Mouse (Mus musculus): Measurements from ENCODE around the gene Msh6. TPM values are rescaled to one million over a fixed set of nuclear protein-coding genes. Genes with fewer than 3 reads are reported as not detected.
"Not testable (repeated sequence)": the region's sequence is repeated elsewhere in the genome, so short reads cannot be mapped to it uniquely, and the experiment has no call there.

Gene Msh6
- polyA plus RNA-seq, 1 experiment: 3.3 TPM

- no peak for DNase-seq
- H3K27ac ChIP-seq (ENCODE audit: insufficient read depth, low read depth, low read length): no peak overlapping the region
- no peak for TF ChIP-seq CTCF (conservative IDR thresholded peaks at IDR 0.05; ENCODE audit: insufficient read depth, insufficient read length, low read depth, low read length)
- TF ChIP-seq POLR2A (IDR thresholded peaks at IDR 0.05; ENCODE audit: low read depth, low read length): no peak
- H3K4me3 ChIP-seq (ENCODE audit: insufficient read depth, low read depth, low read length): no peak overlapping the region
- no peaks in the 10 kb centered on the region for H3K4me1 ChIP-seq (ENCODE audit: control insufficient read depth, insufficient read depth, low read length)
- peaks cover 16% of the 10 kb centered on the region for H3K36me3 ChIP-seq (ENCODE audit: control insufficient read depth, insufficient read depth, low read length)
- H3K27me3 ChIP-seq (replicated peaks; ENCODE audit: control insufficient read depth, insufficient read depth, low read length): no peaks in the 10 kb centered on the region; the same call in 1 of the 2 replicates
- WGBS: 70% methylated on average over 8 of the region's 8 CpGs
Measured at GRCm38 (mm10) chr17:88006956-88007355, 32.1 kb downstream of the Msh6 start.

- peaks cover 8% of the 10 kb centered on the region for H3K36me3 ChIP-seq (ENCODE audit: control insufficient read depth, insufficient read depth, low read length)
- TF ChIP-seq POLR2A (IDR thresholded peaks at IDR 0.05; ENCODE audit: low read depth, low read length) (no peak), CTCF (conservative IDR thresholded peaks at IDR 0.05; ENCODE audit: insufficient read depth, insufficient read length, low read depth, low read length) (no peak)
- H3K4me3 ChIP-seq (ENCODE audit: insufficient read depth, low read depth, low read length): no peak overlapping the region
- DNase-seq: no peak
- H3K4me1 ChIP-seq (ENCODE audit: control insufficient read depth, insufficient read depth, low read length): 0 out of 2 replicates have a peak, but pooled peaks cover 6% of the 10 kb centered on the region
- 40% methylated on average over 1 of the region's 1 CpGs for WGBS
- H3K27me3 ChIP-seq (replicated peaks; ENCODE audit: control insufficient read depth, insufficient read depth, low read length): no peaks in the 10 kb centered on the region
- H3K27ac ChIP-seq (ENCODE audit: insufficient read depth, low read depth, low read length): no peak overlapping the region
Measured at GRCm38 (mm10) chr17:88014456-88014855, 39.6 kb downstream of the Msh6 start.

- H3K4me1 ChIP-seq (ENCODE audit: control insufficient read depth, insufficient read depth, low read length); H3K4me3 ChIP-seq (ENCODE audit: insufficient read depth, low read depth, low read length); H3K36me3 ChIP-seq (ENCODE audit: control insufficient read depth, insufficient read depth, low read length); H3K27ac ChIP-seq (ENCODE audit: insufficient read depth, low read depth, low read length); H3K27me3 ChIP-seq (replicated peaks; ENCODE audit: control insufficient read depth, insufficient read depth, low read length); DNase-seq: not testable (repeated sequence)
- 89% methylated on average over 8 of the region's 8 CpGs for WGBS
Measured at GRCm38 (mm10) chr17:88016027-88016426, 41.2 kb downstream of the Msh6 start.

- no peak overlapping the region for H3K4me3 ChIP-seq (ENCODE audit: insufficient read depth, low read depth, low read length)
- H3K4me1 ChIP-seq (ENCODE audit: control insufficient read depth, insufficient read depth, low read length): peaks cover 11% of the 10 kb centered on the region; the same call in 1 of the 2 replicates
- 69% methylated on average over 1 of the region's 1 CpGs for WGBS
- TF ChIP-seq CTCF (conservative IDR thresholded peaks at IDR 0.05; ENCODE audit: insufficient read depth, insufficient read length, low read depth, low read length): no peak
- no peak for TF ChIP-seq POLR2A (IDR thresholded peaks at IDR 0.05; ENCODE audit: low read depth, low read length)
- no peaks in the 10 kb centered on the region for H3K27me3 ChIP-seq (replicated peaks; ENCODE audit: control insufficient read depth, insufficient read depth, low read length)
- no peak for DNase-seq
- H3K36me3 ChIP-seq (ENCODE audit: control insufficient read depth, insufficient read depth, low read length): no peaks in the 10 kb centered on the region
- no peak overlapping the region for H3K27ac ChIP-seq (ENCODE audit: insufficient read depth, low read depth, low read length)
Measured at GRCm38 (mm10) chr17:88023924-88024323, 49.1 kb downstream of the Msh6 start.

GRCm38 (mm10) chr17:88025227-88025626 lies 50.4 kb downstream of the Msh6 start:
- H3K4me3 ChIP-seq (ENCODE audit: insufficient read depth, low read depth, low read length): no peak overlapping the region
- no peaks in the 10 kb centered on the region for H3K27me3 ChIP-seq (replicated peaks; ENCODE audit: control insufficient read depth, insufficient read depth, low read length)
- no peak overlapping the region for H3K27ac ChIP-seq (ENCODE audit: insufficient read depth, low read depth, low read length)
- peak; percentile 70 for DNase-seq
- peaks cover 5% of the 10 kb centered on the region; the same call in 1 of the 2 replicates for H3K4me1 ChIP-seq (ENCODE audit: control insufficient read depth, insufficient read depth, low read length)
- 25% methylated on average over 4 of the region's 4 CpGs for WGBS
- H3K36me3 ChIP-seq (ENCODE audit: control insufficient read depth, insufficient read depth, low read length): no peaks in the 10 kb centered on the region
- TF ChIP-seq CTCF (conservative IDR thresholded peaks at IDR 0.05; ENCODE audit: insufficient read depth, insufficient read length, low read depth, low read length): 0 out of 2 replicates have a peak, but pooled peaks have one; percentile 8
- TF ChIP-seq POLR2A (IDR thresholded peaks at IDR 0.05; ENCODE audit: low read depth, low read length): no peak

- H3K27ac ChIP-seq (ENCODE audit: insufficient read depth, low read depth, low read length): no peak overlapping the region
Measured at GRCm38 (mm10) chr17:88029194-88029970, 54.5 kb downstream of the Msh6 start.

GRCm38 (mm10) chr17:88031755-88032154 lies 56.9 kb downstream of the Msh6 start:
- no peak for DNase-seq
- TF ChIP-seq CTCF (conservative IDR thresholded peaks at IDR 0.05; ENCODE audit: insufficient read depth, insufficient read length, low read depth, low read length) (no peak), POLR2A (IDR thresholded peaks at IDR 0.05; ENCODE audit: low read depth, low read length) (no peak)
- H3K36me3 ChIP-seq (ENCODE audit: control insufficient read depth, insufficient read depth, low read length): no peaks in the 10 kb centered on the region
- 0 out of 2 replicates have a peak, but pooled peaks cover 2% of the 10 kb centered on the region for H3K4me1 ChIP-seq (ENCODE audit: control insufficient read depth, insufficient read depth, low read length)
- H3K27ac ChIP-seq (ENCODE audit: insufficient read depth, low read depth, low read length): no peak overlapping the region
- H3K27me3 ChIP-seq (replicated peaks; ENCODE audit: control insufficient read depth, insufficient read depth, low read length): no peaks in the 10 kb centered on the region
- 83% methylated on average over 5 of the region's 5 CpGs for WGBS
- no peak overlapping the region for H3K4me3 ChIP-seq (ENCODE audit: insufficient read depth, low read depth, low read length)

More at GRCm38 (mm10) chr17:88029194-88029970, 54.5 kb downstream of the Msh6 start:
- Histone ChIP-seq H3K27me3 (replicated peaks; ENCODE audit: control insufficient read depth, insufficient read depth, low read length) (no peaks in the 10 kb centered on the region), H3K4me1 (ENCODE audit: control insufficient read depth, insufficient read depth, low read length) (0 out of 2 replicates have a peak, but pooled peaks cover 2% of the 10 kb centered on the region), H3K4me3 (ENCODE audit: insufficient read depth, low read depth, low read length) (no peak overlapping the region), H3K36me3 (ENCODE audit: control insufficient read depth, insufficient read depth, low read length) (no peaks in the 10 kb centered on the region)
- WGBS: 73% methylated on average over 17 of the region's 17 CpGs
- no peak for TF ChIP-seq POLR2A (IDR thresholded peaks at IDR 0.05; ENCODE audit: low read depth, low read length)
- no peak for TF ChIP-seq CTCF (conservative IDR thresholded peaks at IDR 0.05; ENCODE audit: insufficient read depth, insufficient read length, low read depth, low read length)
- no peak for DNase-seq

Measured in kidney, adult 2 months (tissue).